Mouse (Mus musculus): ENCODE data around the gene Magoh. TPM values are rescaled to one million over a fixed set of nuclear protein-coding genes. Genes with fewer than 3 reads are reported as not detected.

Gene Magoh
- total and polyA plus RNA-seq, 3 experiments = 165 to 369 (median 217) TPM

DNA sequence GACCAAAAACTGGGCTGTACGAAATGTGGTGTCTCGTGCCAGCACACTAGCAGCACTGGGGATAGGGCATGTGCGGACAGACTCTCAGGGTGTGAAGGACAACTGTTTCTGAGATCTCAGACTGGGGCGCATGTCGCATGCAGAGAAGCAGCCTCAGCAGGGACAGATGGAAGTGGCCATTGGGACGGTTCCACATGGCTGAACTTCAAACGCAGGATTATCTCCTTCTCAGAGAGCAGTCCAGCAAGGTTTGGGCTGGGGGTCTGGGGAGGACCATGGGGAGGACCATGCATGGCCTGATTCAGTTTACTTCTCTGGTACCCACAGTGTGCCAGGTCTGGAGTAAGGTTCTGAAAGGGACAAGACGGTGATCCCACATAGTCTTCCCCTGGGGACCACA is 35.9 kb upstream of the Magoh start:
- dilution Hi-C loops (cut with MboI; ENCODE audit: extremely low pct_ligation_motif_present, extremely low pct_unique_long_range_greater_than_20kb, low sequenced_read_pairs) = no loop called here
- H3K9me3 ChIP-seq (replicated peaks; ENCODE audit: low read length) = no peaks in the 10 kb centered on the region
- no peak overlapping the region for H3K4me3 ChIP-seq (replicated peaks in 1 of 3; ENCODE audit: low read depth in 2 of 3, low read length in 2 of 3, poor library complexity in 1 of 3)
- no peaks in the 10 kb centered on the region for H3K79me2 ChIP-seq (replicated peaks; ENCODE audit: control insufficient read depth, extremely low read depth, insufficient read depth, poor library complexity, severe bottlenecking)
- TF ChIP-seq MAZ (IDR thresholded peaks at IDR 0.05; ENCODE audit: low read depth, low read length) = no peak
- TF ChIP-seq KAT2A (IDR thresholded peaks at IDR 0.05; ENCODE audit: insufficient replicate concordance, low read length) = no peak
- no peak for TF ChIP-seq ZNF384 (IDR thresholded peaks at IDR 0.05; ENCODE audit: low read depth, low read length)
- no peak for TF ChIP-seq ELF1 (IDR thresholded peaks at IDR 0.05; ENCODE audit: low read depth, low read length)
- no peak for TF ChIP-seq MEF2A (IDR thresholded peaks at IDR 0.05; ENCODE audit: borderline replicate concordance, low read depth, low read length)
- TF ChIP-seq HCFC1 (IDR thresholded peaks at IDR 0.05; ENCODE audit: low read depth, low read length) = no peak
- TF ChIP-seq RAD21 (IDR thresholded peaks at IDR 0.05; ENCODE audit: low read depth, low read length) = no peak
- TF ChIP-seq POLR2AphosphoS2 (IDR thresholded peaks at IDR 0.05; ENCODE audit: low read depth, low read length) = no peak
- TF ChIP-seq BHLHE40 (IDR thresholded peaks at IDR 0.05; ENCODE audit: low read depth, low read length) = no peak
- in situ Hi-C loops (cut with MboI; ENCODE audit: low pct_ligation_motif_present, low pct_unique_long_range_greater_than_20kb, low sequenced_read_pairs) = loop anchor here (5.0 to 25.0 kb wide), 3 partner anchors 36 to 431 kb away; no protein-coding TSS in a partner anchor
- no peak overlapping the region for H3K27ac ChIP-seq (ENCODE audit: insufficient read depth, low read depth)
- no peak overlapping the region for H3K9ac ChIP-seq (ENCODE audit: insufficient read depth, low read depth)
- no peak for DNase-seq (ENCODE audit: extremely low read depth)
- H3K4me2 ChIP-seq (ENCODE audit: insufficient read depth, low read depth, poor library complexity, severe bottlenecking) = no peak overlapping the region
- no peaks in the 10 kb centered on the region for H3K27me3 ChIP-seq (replicated peaks)
- peaks cover 7 to 78% of the 10 kb centered on the region in 2 experiments for H3K36me3 ChIP-seq (replicated peaks in 1 of 2; ENCODE audit: control insufficient read depth in 1 of 2, insufficient read depth in 1 of 2, low read length in 1 of 2)
- peaks cover 0 to 5% of the 10 kb centered on the region in 2 experiments; a peak in 2 of 4 replicates for H3K4me1 ChIP-seq (ENCODE audit: control insufficient read depth in 1 of 2, insufficient read depth in 2 of 2)

DNA sequence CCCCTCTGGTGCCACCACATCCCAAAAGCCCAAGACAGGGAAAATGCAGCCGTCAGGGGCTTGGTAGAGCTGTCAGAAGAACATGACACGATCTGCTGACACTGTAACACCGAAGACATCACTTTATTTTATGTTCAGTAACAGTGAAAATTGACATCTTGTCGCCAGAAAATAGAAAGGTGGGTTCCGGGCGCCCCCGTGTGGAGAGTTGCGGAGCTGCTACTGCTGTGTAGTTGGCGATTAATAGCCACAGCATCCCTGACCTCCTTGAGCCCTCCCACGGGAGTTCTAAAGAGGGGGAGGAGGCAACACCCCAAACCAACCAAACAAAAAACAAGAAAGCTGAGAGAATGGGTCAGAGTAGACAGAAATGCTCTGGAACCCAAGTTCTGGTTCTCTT is 34.6 kb upstream of the Magoh start:
- in situ Hi-C loops (cut with MboI; ENCODE audit: low pct_ligation_motif_present, low pct_unique_long_range_greater_than_20kb, low sequenced_read_pairs) = loop anchor here (5.0 to 25.0 kb wide), 3 partner anchors 38 to 433 kb away; no protein-coding TSS in a partner anchor

DNA sequence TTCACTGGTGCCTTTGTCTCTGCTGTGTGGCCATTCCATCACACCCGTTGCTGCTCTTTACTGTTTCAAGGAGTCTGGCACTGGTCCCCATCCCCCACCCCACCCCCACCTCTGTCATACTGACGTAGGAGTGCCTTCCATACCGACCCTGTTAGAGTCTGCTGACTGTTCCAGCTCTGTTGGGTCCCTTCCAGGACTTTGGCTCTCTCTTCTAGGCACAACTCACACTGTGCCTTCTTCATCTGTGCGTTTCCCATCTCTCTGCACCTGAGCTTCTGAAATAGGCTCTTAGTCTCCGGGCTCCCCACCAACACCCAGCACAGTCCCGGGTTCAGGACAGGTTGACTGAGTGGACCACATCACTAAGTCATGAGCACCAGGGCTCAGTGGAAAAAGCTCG is 32.8 kb upstream of the Magoh start:
- Histone ChIP-seq H3K4me2 (ENCODE audit: insufficient read depth, low read depth, poor library complexity, severe bottlenecking) (no peak overlapping the region), H3K36me3 (replicated peaks in 1 of 2; ENCODE audit: control insufficient read depth in 1 of 2, insufficient read depth in 1 of 2, low read length in 1 of 2) (peaks cover 14 to 94% of the 10 kb centered on the region in 2 experiments), H3K9me3 (replicated peaks; ENCODE audit: low read length) (no peaks in the 10 kb centered on the region), H3K4me1 (ENCODE audit: control insufficient read depth in 1 of 2, insufficient read depth in 2 of 2) (peaks cover 0 to 5% of the 10 kb centered on the region in 2 experiments; a peak in 2 of 4 replicates), H3K27ac (ENCODE audit: insufficient read depth, low read depth) (no peak overlapping the region), H3K27me3 (replicated peaks) (no peaks in the 10 kb centered on the region), H3K79me2 (replicated peaks; ENCODE audit: control insufficient read depth, extremely low read depth, insufficient read depth, poor library complexity, severe bottlenecking) (no peaks in the 10 kb centered on the region), H3K4me3 (replicated peaks in 1 of 3; ENCODE audit: low read depth in 2 of 3, low read length in 2 of 3, poor library complexity in 1 of 3) (no peak overlapping the region), H3K9ac (ENCODE audit: insufficient read depth, low read depth) (no peak overlapping the region)
- in situ Hi-C loops (cut with MboI; ENCODE audit: low pct_ligation_motif_present, low pct_unique_long_range_greater_than_20kb, low sequenced_read_pairs) (loop anchor here (25.0 kb wide), 1 partner anchor 434 kb away; no protein-coding TSS in a partner anchor), dilution Hi-C loops (cut with MboI; ENCODE audit: extremely low pct_ligation_motif_present, extremely low pct_unique_long_range_greater_than_20kb, low sequenced_read_pairs) (no loop called here)
- no peak for DNase-seq (ENCODE audit: extremely low read depth)
- TF ChIP-seq JUND (conservative IDR thresholded peaks at IDR 0.05; ENCODE audit: low read depth, low read length) (no peak), USF1 (IDR thresholded peaks at IDR 0.05; ENCODE audit: low read depth, low read length) (no peak), USF2 (conservative IDR thresholded peaks at IDR 0.05; ENCODE audit: low read depth, low read length) (no peak), SIN3A (IDR thresholded peaks at IDR 0.05; ENCODE audit: low read length) (no peak), RCOR1 (conservative IDR thresholded peaks at IDR 0.05; ENCODE audit: low read depth, low read length) (no peak), MEF2A (IDR thresholded peaks at IDR 0.05; ENCODE audit: borderline replicate concordance, low read depth, low read length) (no peak), NRF1 (IDR thresholded peaks at IDR 0.05; ENCODE audit: low read depth, low read length) (no peak), MAX (IDR thresholded peaks at IDR 0.05; ENCODE audit: low read length) (no peak), ETS1 (conservative IDR thresholded peaks at IDR 0.05; ENCODE audit: low read depth, low read length) (no peak), CHD2 (IDR thresholded peaks at IDR 0.05; ENCODE audit: low read length) (no peak), TBP (conservative IDR thresholded peaks at IDR 0.05; ENCODE audit: low read depth, low read length) (no peak), HCFC1 (IDR thresholded peaks at IDR 0.05; ENCODE audit: low read depth, low read length) (no peak), POLR2AphosphoS2 (IDR thresholded peaks at IDR 0.05; ENCODE audit: low read depth, low read length) (no peak), UBTF (IDR thresholded peaks at IDR 0.05; ENCODE audit: low read depth, low read length) (no peak), ZNF384 (IDR thresholded peaks at IDR 0.05; ENCODE audit: low read depth, low read length) (no peak)

More for the DNA sequence above, 34.6 kb upstream of the Magoh start:
- H3K27ac ChIP-seq (ENCODE audit: insufficient read depth, low read depth) = no peak overlapping the region
- no peaks in the 10 kb centered on the region for H3K79me2 ChIP-seq (replicated peaks; ENCODE audit: control insufficient read depth, extremely low read depth, insufficient read depth, poor library complexity, severe bottlenecking)
- H3K27me3 ChIP-seq (replicated peaks) = no peaks in the 10 kb centered on the region
- H3K4me3 ChIP-seq (replicated peaks in 1 of 3; ENCODE audit: low read depth in 2 of 3, low read length in 2 of 3, poor library complexity in 1 of 3) = no peak overlapping the region
- no peak overlapping the region for H3K9ac ChIP-seq (ENCODE audit: insufficient read depth, low read depth)
- peak; percentile 45 for DNase-seq (ENCODE audit: extremely low read depth)
- no peaks in the 10 kb centered on the region for H3K9me3 ChIP-seq (replicated peaks; ENCODE audit: low read length)
- peaks cover 0 to 5% of the 10 kb centered on the region in 2 experiments; a peak in 2 of 4 replicates for H3K4me1 ChIP-seq (ENCODE audit: control insufficient read depth in 1 of 2, insufficient read depth in 2 of 2)
- TF ChIP-seq SMC3 (IDR thresholded peaks at IDR 0.05; ENCODE audit: low read depth, low read length) = peak; percentile 98
- peak; percentile 95 for TF ChIP-seq RAD21 (IDR thresholded peaks at IDR 0.05; ENCODE audit: low read depth, low read length)
- TF ChIP-seq CHD2 (IDR thresholded peaks at IDR 0.05; ENCODE audit: low read length) = no peak
- TF ChIP-seq CTCF (conservative IDR thresholded peaks at IDR 0.05 in 1 of 2, IDR thresholded peaks at IDR 0.05 in 1 of 2; ENCODE audit: low read depth in 2 of 2, low read length in 2 of 2) = peak; percentile 73 to 94
- peak; percentile 87 for TF ChIP-seq ZC3H11A (IDR thresholded peaks at IDR 0.05; ENCODE audit: low read depth, low read length)
- dilution Hi-C loops (cut with MboI; ENCODE audit: extremely low pct_ligation_motif_present, extremely low pct_unique_long_range_greater_than_20kb, low sequenced_read_pairs) = no loop called here
- H3K4me2 ChIP-seq (ENCODE audit: insufficient read depth, low read depth, poor library complexity, severe bottlenecking) = no peak overlapping the region
- H3K36me3 ChIP-seq (replicated peaks in 1 of 2; ENCODE audit: control insufficient read depth in 1 of 2, insufficient read depth in 1 of 2, low read length in 1 of 2) = peaks cover 8 to 84% of the 10 kb centered on the region in 2 experiments
